Mouse (Mus musculus): ENCODE data around the gene Dnajb14.

- TF ChIP-seq EP300 (IDR thresholded peaks at IDR 0.05) (no peak), CTCF (IDR thresholded peaks at IDR 0.05) (no peak)
Measured at GRCm38 (mm10) chr3:137836543-137836942, 30.9 kb upstream of the Dnajb14 start.
